Mouse (Mus musculus): Measurements from ENCODE around the gene Hand2. TPM values are rescaled to one million over a fixed set of nuclear protein-coding genes. Genes with fewer than 3 reads are reported as not detected.

Gene Hand2
- polyA plus RNA-seq, 1 experiment from 2014 or later, result 0.69 TPM

- H3K4me1 ChIP-seq (ENCODE audit: insufficient read depth), result peaks cover 3% of the 10 kb centered on the region; the same call in 1 of the 2 replicates
- no peak for TF ChIP-seq CTCF (IDR thresholded peaks at IDR 0.05; ENCODE audit: low read depth)
- TF ChIP-seq EP300 (IDR thresholded peaks at IDR 0.05; ENCODE audit: low read depth), result no peak
- H3K4me2 ChIP-seq (ENCODE audit: low read depth, low read length), result peak overlapping the region; percentile 6; the same call in 1 of the 2 replicates
- peaks cover 90% of the 10 kb centered on the region for H3K27me3 ChIP-seq (ENCODE audit: insufficient read depth, low read length)
- H3K27ac ChIP-seq (ENCODE audit: low read depth), result peak overlapping the region; percentile 11; the same call in 1 of the 2 replicates
- peak; percentile 12 for DNase-seq
- H3K9me3 ChIP-seq (ENCODE audit: low read length), result no peaks in the 10 kb centered on the region
- 6% methylated on average over 29 of the region's 29 CpGs for WGBS (ENCODE audit: insufficient replicate concordance)
- H3K4me3 ChIP-seq (ENCODE audit: low read depth, low read length), result no peak overlapping the region
- ATAC-seq, result no peak
- no peaks in the 10 kb centered on the region for H3K36me3 ChIP-seq (replicated peaks; ENCODE audit: insufficient read depth, low read length)
- H3K9ac ChIP-seq (replicated peaks), result no peak overlapping the region
These were observed 6.7 kb downstream of the Hand2 start for GRCm38 (mm10) chr8:57327281-57328160.

GRCm38 (mm10) chr8:57328161-57328920 lies 7.6 kb downstream of the Hand2 start:
- H3K27ac ChIP-seq (ENCODE audit: low read depth), result no peak overlapping the region
- ATAC-seq, result peak; percentile 66
- peak overlapping the region; percentile 13; the same call in 1 of the 2 replicates for H3K4me3 ChIP-seq (ENCODE audit: low read depth, low read length)

DNA sequence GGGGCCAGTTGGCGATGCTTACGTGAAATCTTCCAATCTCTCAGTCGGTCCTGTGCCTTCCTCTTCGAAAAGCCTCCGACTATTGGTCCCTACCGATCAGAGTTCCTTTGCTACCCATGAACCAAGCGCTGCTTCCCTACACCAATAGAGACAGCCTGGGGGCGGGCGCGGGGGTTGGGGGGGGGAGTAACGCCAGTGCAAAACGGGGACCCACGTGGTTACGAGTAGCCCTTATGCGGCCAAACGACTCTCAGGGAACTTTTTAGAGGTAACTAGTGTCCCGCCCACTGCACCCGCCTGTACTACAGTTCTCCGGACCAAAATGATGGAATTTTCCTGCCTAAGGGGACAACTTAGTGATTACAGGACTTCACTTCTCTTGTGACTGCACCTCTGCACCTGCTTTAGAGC lies 8.2 kb downstream of the Hand2 start:
- no peak overlapping the region for H3K27ac ChIP-seq (ENCODE audit: low read depth)

More at GRCm38 (mm10) chr8:57328161-57328920, 7.6 kb downstream of the Hand2 start:
- Histone ChIP-seq H3K9me3 (ENCODE audit: low read length) (no peaks in the 10 kb centered on the region), H3K36me3 (replicated peaks; ENCODE audit: insufficient read depth, low read length) (no peaks in the 10 kb centered on the region), H3K4me2 (ENCODE audit: low read depth, low read length) (peak overlapping the region; percentile 34), H3K9ac (replicated peaks) (no peak overlapping the region), H3K27me3 (ENCODE audit: insufficient read depth, low read length) (peaks cover 90% of the 10 kb centered on the region), H3K4me1 (ENCODE audit: insufficient read depth) (peaks cover 3% of the 10 kb centered on the region; the same call in 1 of the 2 replicates)
- TF ChIP-seq EP300 (IDR thresholded peaks at IDR 0.05; ENCODE audit: low read depth) (no peak), CTCF (IDR thresholded peaks at IDR 0.05; ENCODE audit: low read depth) (no peak)
- 2% methylated on average over 42 of the region's 42 CpGs for WGBS (ENCODE audit: insufficient replicate concordance)
- DNase-seq, result peak; percentile 43

DNA sequence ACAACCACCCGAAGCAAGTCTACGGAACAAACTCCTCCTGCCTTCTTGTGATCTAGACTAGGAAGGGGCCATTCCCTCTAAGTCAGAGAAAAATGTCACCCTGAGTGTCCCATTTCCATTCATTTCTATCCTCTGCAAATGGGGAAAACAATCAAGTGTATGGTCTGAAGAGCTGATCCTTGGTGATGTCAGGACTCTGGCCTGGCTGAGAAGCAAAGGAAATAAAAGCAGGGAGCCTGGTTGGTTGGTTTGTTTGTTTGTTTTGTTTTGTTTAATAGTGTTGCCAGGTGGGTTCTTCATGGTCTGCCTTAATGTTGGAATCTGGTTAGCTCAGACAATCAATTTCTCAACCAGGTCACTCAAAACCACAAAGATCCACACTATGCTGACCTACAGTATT lies 9.3 kb downstream of the Hand2 start:
- H3K4me2 ChIP-seq (ENCODE audit: low read depth, low read length), result no peak overlapping the region
- no peaks in the 10 kb centered on the region for H3K9me3 ChIP-seq (ENCODE audit: low read length)
- DNase-seq (peak; percentile 1), ATAC-seq (no peak)
- no peaks in the 10 kb centered on the region for H3K36me3 ChIP-seq (replicated peaks; ENCODE audit: insufficient read depth, low read length)
- H3K27ac ChIP-seq (ENCODE audit: low read depth), result no peak overlapping the region
- 32% methylated on average over 2 of the region's 2 CpGs for WGBS (ENCODE audit: insufficient replicate concordance)
- TF ChIP-seq EP300 (IDR thresholded peaks at IDR 0.05; ENCODE audit: low read depth), result no peak
- no peak for TF ChIP-seq CTCF (IDR thresholded peaks at IDR 0.05; ENCODE audit: low read depth)
- H3K27me3 ChIP-seq (ENCODE audit: insufficient read depth, low read length), result peaks cover 98% of the 10 kb centered on the region
- H3K4me3 ChIP-seq (ENCODE audit: low read depth, low read length), result no peak overlapping the region
- H3K9ac ChIP-seq (replicated peaks), result no peak overlapping the region
- peaks cover 3% of the 10 kb centered on the region; the same call in 1 of the 2 replicates for H3K4me1 ChIP-seq (ENCODE audit: insufficient read depth)

More for the DNA sequence above, 8.2 kb downstream of the Hand2 start:
- peaks cover 91% of the 10 kb centered on the region for H3K27me3 ChIP-seq (ENCODE audit: insufficient read depth, low read length)
- ATAC-seq (no peak), DNase-seq (peak; percentile 15)
- peak overlapping the region; percentile 13; the same call in 1 of the 2 replicates for H3K4me3 ChIP-seq (ENCODE audit: low read depth, low read length)
- 3% methylated on average over 19 of the region's 19 CpGs for WGBS (ENCODE audit: insufficient replicate concordance)
- H3K9ac ChIP-seq (replicated peaks), result no peak overlapping the region
- H3K9me3 ChIP-seq (ENCODE audit: low read length), result no peaks in the 10 kb centered on the region
- TF ChIP-seq CTCF (IDR thresholded peaks at IDR 0.05; ENCODE audit: low read depth) (no peak), EP300 (IDR thresholded peaks at IDR 0.05; ENCODE audit: low read depth) (no peak)
- H3K4me1 ChIP-seq (ENCODE audit: insufficient read depth), result peaks cover 3% of the 10 kb centered on the region; the same call in 1 of the 2 replicates
- no peaks in the 10 kb centered on the region for H3K36me3 ChIP-seq (replicated peaks; ENCODE audit: insufficient read depth, low read length)
- peak overlapping the region; percentile 34 for H3K4me2 ChIP-seq (ENCODE audit: low read depth, low read length)

GRCm38 (mm10) chr8:57331727-57332630 lies 11.2 kb downstream of the Hand2 start:
- H3K27me3 ChIP-seq (ENCODE audit: insufficient read depth, low read length), result peaks cover 95% of the 10 kb centered on the region
- ATAC-seq, result no peak
- H3K4me1 ChIP-seq (ENCODE audit: insufficient read depth), result peaks cover 3% of the 10 kb centered on the region; the same call in 1 of the 2 replicates
- 2% methylated on average over 29 of the region's 29 CpGs for WGBS (ENCODE audit: insufficient replicate concordance)
- peak; percentile 11 for DNase-seq
- H3K36me3 ChIP-seq (replicated peaks; ENCODE audit: insufficient read depth, low read length), result no peaks in the 10 kb centered on the region
- H3K4me3 ChIP-seq (ENCODE audit: low read depth, low read length), result no peak overlapping the region; the same call in 1 of the 2 replicates
- H3K4me2 ChIP-seq (ENCODE audit: low read depth, low read length), result peak overlapping the region; percentile 4; the same call in 1 of the 2 replicates
- 0 out of 2 replicates have a peak overlapping the region, but pooled peaks have one; percentile 11 for H3K27ac ChIP-seq (ENCODE audit: low read depth)
- no peaks in the 10 kb centered on the region for H3K9me3 ChIP-seq (ENCODE audit: low read length)
- no peak for TF ChIP-seq CTCF (IDR thresholded peaks at IDR 0.05; ENCODE audit: low read depth)
- no peak for TF ChIP-seq EP300 (IDR thresholded peaks at IDR 0.05; ENCODE audit: low read depth)
- no peak overlapping the region for H3K9ac ChIP-seq (replicated peaks)

Measured in liver, postnatal 0 days (tissue).